Mouse (Mus musculus): Measurements from ENCODE around the gene Ankrd44.

Ankrd44 gene

GRCm38 (mm10) chr1:54614963-54615362 lies 311.2 kb downstream of the Ankrd44 start:
- no peak for DNase-seq (ENCODE audit: low spot score)

- DNase-seq (ENCODE audit: low spot score) = no peak
These were observed 313.8 kb downstream of the Ankrd44 start for GRCm38 (mm10) chr1:54612344-54612743.

GRCm38 (mm10) chr1:54611891-54612290 lies 314.3 kb downstream of the Ankrd44 start:
- DNase-seq (ENCODE audit: low spot score) = no peak

- no peak for DNase-seq (ENCODE audit: low spot score)
These were observed 319.3 kb downstream of the Ankrd44 start for GRCm38 (mm10) chr1:54606936-54607335.

GRCm38 (mm10) chr1:54601692-54602091 lies 324.5 kb downstream of the Ankrd44 start:
- no peak for DNase-seq (ENCODE audit: low spot score)

GRCm38 (mm10) chr1:54600275-54600674 lies 325.9 kb downstream of the Ankrd44 start:
- DNase-seq (ENCODE audit: low spot score) = no peak

GRCm38 (mm10) chr1:54597594-54598217 lies 328.5 kb downstream of the Ankrd44 start:
- no peak for DNase-seq (ENCODE audit: low spot score)

GRCm38 (mm10) chr1:54596151-54596550 lies 330.0 kb downstream of the Ankrd44 start:
- DNase-seq (ENCODE audit: low spot score) = no peak
